Mouse (Mus musculus) myocyte (in vitro differentiated cells): ENCODE measurements at regions not wholly inside any gene's neighbourhood (a gene's known extent, or its start where the extent isn't known, plus 50 kb on each side); places are given as distances from the start of the nearest gene placed in this dataset.

Experiments used
- MAX ChIP-seq: IDR thresholded peaks from one replicate; pipeline ENCODE4 v1.6.1; 2011; ENCODE audit warnings: low read depth, mild to moderate bottlenecking, control low read depth
- POLR2A ChIP-seq: IDR thresholded peaks from one replicate; pipeline ENCODE4 v1.6.1; 2011; ENCODE audit warnings: low read depth, mild to moderate bottlenecking, control low read depth, moderate library complexity; ENCODE audit not compliant: insufficient read length
- POLR2AphosphoS2 ChIP-seq: IDR thresholded peaks from one replicate; pipeline ENCODE4 v1.6.1; 2011; ENCODE audit warnings: low read depth, control low read depth; ENCODE audit not compliant: insufficient read length
- REST ChIP-seq: IDR thresholded peaks from one replicate; pipeline ENCODE4 v1.6.1; 2011; ENCODE audit warnings: mild to moderate bottlenecking, control low read depth, moderate library complexity; ENCODE audit not compliant: insufficient read depth, insufficient read length
- USF1 ChIP-seq: IDR thresholded peaks from one replicate; pipeline ENCODE4 v1.6.1; 2011; ENCODE audit warnings: low read depth, mild to moderate bottlenecking, control low read depth, moderate library complexity

DNA sequence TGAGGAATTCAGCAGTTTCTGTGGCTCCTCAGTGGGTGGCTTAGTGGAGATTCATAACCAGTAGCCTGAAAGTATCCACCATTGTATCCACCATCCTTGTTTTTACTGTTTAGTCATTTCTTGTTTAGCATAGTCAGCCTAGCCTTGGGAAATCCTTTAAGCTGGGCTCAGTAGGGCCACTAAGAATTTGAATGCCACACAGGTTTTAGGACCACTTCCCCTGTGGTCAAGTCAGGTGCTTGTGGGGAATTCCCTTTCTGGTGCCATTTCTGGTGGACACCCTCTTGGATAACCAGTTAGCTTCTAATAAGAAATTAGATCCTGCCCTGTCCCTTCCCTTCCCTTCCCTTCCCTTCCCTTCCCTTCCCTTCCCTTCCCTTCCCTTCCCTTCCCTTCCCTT lies 502.8 kb upstream of the Vrk2 start:
- no peak for TF ChIP-seq REST
- TF ChIP-seq POLR2A = no peak
- TF ChIP-seq MAX = no peak
- no peak for TF ChIP-seq POLR2AphosphoS2
- TF ChIP-seq USF1 = no peak
